Mouse (Mus musculus) lung, adult 2 months (tissue): ENCODE results near the gene B130006D01Rik.

Source experiments
- CTCF ChIP-seq: fragments of 200-500 bp; IDR thresholded peaks from 2 replicates; pipeline ENCODE4 v1.5.1; 2011; ENCODE audit warnings: mild to moderate bottlenecking, low read length, control low read depth; ENCODE audit not compliant: insufficient read depth
- POLR2A ChIP-seq: fragments of 200-500 bp; IDR thresholded peaks from 2 replicates; pipeline ENCODE4 v1.6.1; 2011; ENCODE audit warnings: low read depth, mild to moderate bottlenecking, control low read depth, low read length, borderline replicate concordance; ENCODE audit errors: extremely low read depth

GRCm38 (mm10) chr11:95716136-95716535, 7.3 kb upstream of the B130006D01Rik start:
- TF ChIP-seq CTCF (no peak), POLR2A (no peak)
